ENCODE assay signal across 16 mouse cellular contexts in the genomic region with DNA sequence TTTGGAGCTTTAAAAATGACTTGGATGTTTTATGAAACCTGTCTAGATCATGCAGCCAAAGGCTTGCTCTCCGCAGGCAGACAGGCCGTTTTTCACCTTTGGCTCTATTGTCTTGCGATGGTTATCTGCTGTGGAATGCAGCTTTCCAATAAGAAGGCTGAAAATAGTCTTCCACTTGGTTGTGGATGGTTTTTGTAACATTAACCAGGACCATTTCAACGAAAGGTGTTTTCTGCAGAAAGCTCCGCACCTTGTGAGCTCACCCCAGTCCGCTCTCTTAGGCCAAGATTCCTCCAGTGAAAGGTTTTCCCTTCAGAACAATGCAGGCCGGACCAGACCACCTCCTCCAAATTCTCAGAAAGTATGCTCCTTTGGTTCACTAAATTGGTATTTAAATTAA.
DNase-seq lines count a peak whose midpoint lies in the region; ATAC-seq lines count a peak whose summit lies in the region.
"Had no signal": no experiment of that assay in that cellular context is flagged by ENCODE, and none has a peak within 500 bp of the region (broad histone marks: within the 10 kb centered on the region; RNA-seq: fewer than 3 reads in every experiment).

No protein-coding gene starts in this region.

- DNase-seq in heart, adult 11 months, result peak; percentile 58
- no peak for DNase-seq in heart, adult 8-10 months (ENCODE audit: low spot score)
- DNase-seq in hindbrain, embryonic 14.5 days (ENCODE audit: low spot score), result no peak
- peak; percentile 40 for DNase-seq in retina, postnatal 1 day
- no peak for DNase-seq in left cerebral cortex, adult 18-20 months (ENCODE audit: low spot score in 2 of 2)
- no peak for DNase-seq in thymus, postnatal 14 days
- DNase-seq: adrenal gland, postnatal 25 days; cerebellum, postnatal 25 days; heart, adult 18-20 months; heart, postnatal 14 days; layer of hippocampus, adult 9-11 months; liver; right cerebral cortex, postnatal 4 days had no signal

- H3K9ac ChIP-seq in hindbrain, embryonic 14.5 days, result peak overlapping the region; percentile 55
- H3K9ac ChIP-seq in limb, embryonic 13.5 days, result no peak overlapping the region
- H3K9ac ChIP-seq: kidney, embryonic 15.5 days had no signal

- no peak for ATAC-seq in hindbrain, embryonic 14.5 days (ENCODE audit: low FRiP score)
- ATAC-seq in limb, embryonic 13.5 days (ENCODE audit: low FRiP score, low read depth), result no peak
- no peak for ATAC-seq in activated CD4-positive, CD25-positive, alpha-beta regulatory T cell, adult 4 months

- peaks cover 2% of the 10 kb centered on the region; the same call in 1 of the 2 replicates for H3K4me1 ChIP-seq in hindbrain, embryonic 14.5 days (replicated peaks; ENCODE audit: control insufficient read depth, insufficient read depth, low read length)
- H3K4me1 ChIP-seq in limb, embryonic 13.5 days, result peaks cover 32% of the 10 kb centered on the region
- H3K4me1 ChIP-seq: kidney, embryonic 15.5 days had no signal

- H3K4me3 ChIP-seq in hindbrain, embryonic 14.5 days (replicated peaks; ENCODE audit: low read length), result no peak overlapping the region
- no peak overlapping the region for H3K4me3 ChIP-seq in limb, embryonic 13.5 days
- H3K4me3 ChIP-seq: kidney, embryonic 15.5 days had no signal

- H3K4me2 ChIP-seq in hindbrain, embryonic 14.5 days (replicated peaks), result peak overlapping the region; percentile 36
- peak overlapping the region; percentile 46 for H3K4me2 ChIP-seq in limb, embryonic 13.5 days (replicated peaks)
- H3K4me2 ChIP-seq: kidney, embryonic 15.5 days had no signal

- no peaks in the 10 kb centered on the region for H3K36me3 ChIP-seq in hindbrain, embryonic 14.5 days (replicated peaks; ENCODE audit: control insufficient read depth, insufficient read depth)
- no peaks in the 10 kb centered on the region for H3K36me3 ChIP-seq in limb, embryonic 13.5 days
- H3K36me3 ChIP-seq: kidney, embryonic 15.5 days had no signal

- H3K9me3 ChIP-seq in hindbrain, embryonic 14.5 days (ENCODE audit: control insufficient read depth, low read length), result no peaks in the 10 kb centered on the region
- no peaks in the 10 kb centered on the region for H3K9me3 ChIP-seq in limb, embryonic 13.5 days
- H3K9me3 ChIP-seq: kidney, embryonic 15.5 days had no signal

- peak overlapping the region; percentile 64 for H3K27ac ChIP-seq in hindbrain, embryonic 14.5 days
- peak overlapping the region; percentile 77 for H3K27ac ChIP-seq in limb, embryonic 13.5 days
- H3K27ac ChIP-seq: kidney, embryonic 15.5 days had no signal

- WGBS in hindbrain, embryonic 14.5 days, result 74% methylated on average over 7 of the region's 7 CpGs
- WGBS in limb, embryonic 13.5 days, result 42% methylated on average over 7 of the region's 7 CpGs

- H3K27me3 ChIP-seq in hindbrain, embryonic 14.5 days (ENCODE audit: control insufficient read depth, insufficient read depth, low read length), result no peaks in the 10 kb centered on the region
- H3K27me3 ChIP-seq in limb, embryonic 13.5 days, result 0 out of 2 replicates have a peak, but pooled peaks cover 3% of the 10 kb centered on the region
- H3K27me3 ChIP-seq: kidney, embryonic 15.5 days had no signal

Comparison
In these comparisons a context has a peak if more than half of its experiments do, and no peak if none do; other contexts are left out.
1. DNase-seq: peak in heart, adult 11 months (single experiment) and retina, postnatal 1 day (single experiment); none in heart, adult 8-10 months (single experiment), hindbrain, embryonic 14.5 days (single experiment), left cerebral cortex, adult 18-20 months (0 of 2) and thymus, postnatal 14 days (single experiment).